Mouse (Mus musculus) embryonic facial prominence, embryonic 13.5 days (tissue): ENCODE data around the gene Pcolce. TPM values are rescaled to one million over a fixed set of nuclear protein-coding genes. Genes with fewer than 3 reads are reported as not detected.

Experiments
- ATAC-seq: fragments of 200-750 bp; cut with Nextera tagmentation; 2 replicates; pipeline ENCODE4 v1.8.0; 2017; ENCODE audit warnings: low read depth; ENCODE audit not compliant: insufficient number of reproducible peaks, insufficient read depth, low FRiP score, low TSS enrichment
- H3K27ac ChIP-seq: fragments of 300-500 bp; sonication (generic); 2 replicates; pipeline ENCODE4 v1.5.1; 2015; ENCODE audit warnings: moderate library complexity, mild to moderate bottlenecking, inconsistent platforms
- H3K27me3 ChIP-seq: fragments of 300-500 bp; sonication (generic); 2 replicates; pipeline ENCODE4 v1.6.1; 2015; ENCODE audit warnings: mild to moderate bottlenecking, inconsistent platforms
- H3K36me3 ChIP-seq: fragments of 300-500 bp; sonication (generic); 2 replicates; pipeline ENCODE4 v1.6.1; 2015; ENCODE audit warnings: mild to moderate bottlenecking, inconsistent platforms
- H3K4me1 ChIP-seq: fragments of 300-500 bp; sonication (generic); 2 replicates; pipeline ENCODE4 v1.6.1; 2015; ENCODE audit warnings: inconsistent platforms
- H3K4me2 ChIP-seq: fragments of 300-500 bp; sonication (generic); 2 replicates; pipeline ENCODE4 v1.6.1; 2015; ENCODE audit warnings: moderate library complexity, mild to moderate bottlenecking, inconsistent platforms
- H3K4me3 ChIP-seq: fragments of 300-500 bp; sonication (generic); 2 replicates; pipeline ENCODE4 v1.5.1; 2015; ENCODE audit warnings: mild to moderate bottlenecking, inconsistent platforms
- H3K9ac ChIP-seq: fragments of 300-500 bp; sonication (generic); 2 replicates; pipeline ENCODE4 v1.6.1; 2015; ENCODE audit warnings: mild to moderate bottlenecking, inconsistent platforms
- H3K9me3 ChIP-seq: fragments of 300-500 bp; sonication (generic); 2 replicates; pipeline ENCODE4 v1.6.1; 2016; ENCODE audit warnings: inconsistent platforms
- WGBS: fragments of 180-500 bp; shearing (Covaris S2); methylation state at CpG from one replicate; pipeline ENCODE4 v1.1.7; 2015; ENCODE audit warnings: mixed read lengths; 5-methylcytosine and 5-hydroxymethylcytosine counted together
- polyA plus RNA-seq: library from polyadenylated mRNA; unstranded; fragments of >200 nt; fragmentation: Nextera tagmentation; extraction: Ambion mirVana; gene quantifications from 2 replicates; pipeline ENCODE4 v1.2.1, GENCODE M21; 2015

Gene Pcolce
- polyA plus RNA-seq, 1 experiment from 2014 or later: 135 TPM

- Histone ChIP-seq H3K9me3 (peaks cover 2% of the 10 kb centered on the region; the same call in 1 of the 2 replicates), H3K27ac (peak overlapping the region; percentile 66), H3K4me2 (peak overlapping the region; percentile 67), H3K4me3 (peak overlapping the region; percentile 44), H3K27me3 (peaks cover 9% of the 10 kb centered on the region), H3K4me1 (peaks cover 16% of the 10 kb centered on the region), H3K36me3 (no peaks in the 10 kb centered on the region), H3K9ac (peak overlapping the region; percentile 62)
- whole genome bisulfite sequencing: 14% methylated on average over 27 of the region's 27 CpGs
- ATAC-seq: no peak
These were observed 29.9 kb downstream of the Pcolce start for GRCm38 (mm10) chr5:137583670-137584169.

- Histone ChIP-seq H3K4me2 (peak overlapping the region; percentile 67), H3K9me3 (peaks cover 1% of the 10 kb centered on the region; the same call in 1 of the 2 replicates), H3K36me3 (no peaks in the 10 kb centered on the region), H3K9ac (peak overlapping the region; percentile 62), H3K4me3 (peak overlapping the region; percentile 44), H3K27me3 (peaks cover 9% of the 10 kb centered on the region), H3K4me1 (peaks cover 16% of the 10 kb centered on the region), H3K27ac (no peak overlapping the region)
- 31% methylated on average over 8 of the region's 8 CpGs for WGBS
- ATAC-seq: no peak
These were observed 30.9 kb downstream of the Pcolce start for GRCm38 (mm10) chr5:137582702-137583101.

GRCm38 (mm10) chr5:137580246-137580645 is 33.3 kb downstream of the Pcolce start:
- Histone ChIP-seq H3K4me3 (no peak overlapping the region), H3K9ac (no peak overlapping the region), H3K4me2 (no peak overlapping the region), H3K27ac (no peak overlapping the region), H3K36me3 (no peaks in the 10 kb centered on the region), H3K27me3 (peaks cover 9% of the 10 kb centered on the region), H3K4me1 (peaks cover 16% of the 10 kb centered on the region), H3K9me3 (no peaks in the 10 kb centered on the region)
- WGBS: 80% methylated on average over 6 of the region's 6 CpGs
- no peak for ATAC-seq

GRCm38 (mm10) chr5:137574470-137574901 is 39.1 kb downstream of the Pcolce start:
- Histone ChIP-seq H3K27me3 (peaks cover 16% of the 10 kb centered on the region), H3K36me3 (no peaks in the 10 kb centered on the region), H3K4me1 (peaks cover 9% of the 10 kb centered on the region; the same call in 1 of the 2 replicates), H3K4me3 (peak overlapping the region; percentile 33), H3K4me2 (peak overlapping the region; percentile 53), H3K9me3 (no peaks in the 10 kb centered on the region), H3K27ac (no peak overlapping the region), H3K9ac (peak overlapping the region; percentile 60)
- ATAC-seq: no peak
- 7% methylated on average over 27 of the region's 27 CpGs for WGBS

GRCm38 (mm10) chr5:137570691-137571586 is 42.6 kb downstream of the Pcolce start:
- Histone ChIP-seq H3K4me1 (peaks cover 12% of the 10 kb centered on the region; the same call in 1 of the 2 replicates), H3K9me3 (no peaks in the 10 kb centered on the region), H3K4me3 (no peak overlapping the region), H3K36me3 (no peaks in the 10 kb centered on the region), H3K27ac (no peak overlapping the region), H3K27me3 (peaks cover 16% of the 10 kb centered on the region), H3K9ac (no peak overlapping the region), H3K4me2 (no peak overlapping the region; the same call in 1 of the 2 replicates)
- no peak for ATAC-seq
- 73% methylated on average over 17 of the region's 17 CpGs for WGBS

- Histone ChIP-seq H3K27ac (no peak overlapping the region), H3K36me3 (no peaks in the 10 kb centered on the region), H3K4me2 (peak overlapping the region; percentile 7; the same call in 1 of the 2 replicates), H3K4me1 (peaks cover 12% of the 10 kb centered on the region; the same call in 1 of the 2 replicates), H3K9me3 (no peaks in the 10 kb centered on the region), H3K9ac (no peak overlapping the region), H3K27me3 (peaks cover 16% of the 10 kb centered on the region), H3K4me3 (no peak overlapping the region)
- 49% methylated on average over 7 of the region's 7 CpGs for WGBS
- ATAC-seq: no peak
These were observed 43.4 kb downstream of the Pcolce start for GRCm38 (mm10) chr5:137570181-137570580.

GRCm38 (mm10) chr5:137569665-137570064 is 43.9 kb downstream of the Pcolce start, which contains the start of gene Tfr2:
Gene Tfr2, plus strand, starts transcription at chr5:137569840.
- Histone ChIP-seq H3K9ac (no peak within 1 kb of the TSS), H3K4me3 (no peak within 1 kb of the TSS), H3K9me3 (no peaks in the 10 kb centered on the region), H3K4me2 (peak within 1 kb of the TSS; percentile 7), H3K27ac (no peak within 1 kb of the TSS), H3K36me3 (no peaks in the 10 kb centered on the region), H3K27me3 (peaks cover 11% of the 10 kb centered on the region), H3K4me1 (peaks cover 12% of the 10 kb centered on the region; the same call in 1 of the 2 replicates)
- 0 out of 2 replicates have a peak, but pooled peaks have one; percentile 27 for ATAC-seq
- WGBS: 37% methylated on average over 9 of the region's 9 CpGs

- no peak for ATAC-seq
- Histone ChIP-seq H3K9ac (no peak overlapping the region), H3K36me3 (no peaks in the 10 kb centered on the region), H3K4me3 (no peak overlapping the region), H3K27me3 (peaks cover 5% of the 10 kb centered on the region), H3K9me3 (no peaks in the 10 kb centered on the region), H3K4me1 (peaks cover 5% of the 10 kb centered on the region; the same call in 1 of the 2 replicates), H3K27ac (no peak overlapping the region), H3K4me2 (no peak overlapping the region)
- WGBS: 70% methylated on average over 12 of the region's 12 CpGs
These were observed 44.6 kb downstream of the Pcolce start for GRCm38 (mm10) chr5:137569031-137569430.

- WGBS: 87% methylated on average over 8 of the region's 8 CpGs
- H3K4me3 ChIP-seq: no peak overlapping the region
- no peak for ATAC-seq
These were observed 45.3 kb downstream of the Pcolce start for GRCm38 (mm10) chr5:137568223-137568798.

GRCm38 (mm10) chr5:137566416-137566815 is 47.2 kb downstream of the Pcolce start:
- 91% methylated on average over 5 of the region's 5 CpGs for WGBS
- Histone ChIP-seq H3K27me3 (no peaks in the 10 kb centered on the region), H3K9me3 (no peaks in the 10 kb centered on the region), H3K4me3 (no peak overlapping the region), H3K9ac (no peak overlapping the region), H3K4me1 (peaks cover 4% of the 10 kb centered on the region; the same call in 1 of the 2 replicates), H3K4me2 (no peak overlapping the region), H3K36me3 (no peaks in the 10 kb centered on the region), H3K27ac (no peak overlapping the region)
- ATAC-seq: no peak

More at GRCm38 (mm10) chr5:137568223-137568798, 45.3 kb downstream of the Pcolce start:
- Histone ChIP-seq H3K36me3 (no peaks in the 10 kb centered on the region), H3K4me2 (no peak overlapping the region), H3K27me3 (no peaks in the 10 kb centered on the region), H3K9ac (no peak overlapping the region), H3K27ac (no peak overlapping the region), H3K4me1 (peaks cover 4% of the 10 kb centered on the region; the same call in 1 of the 2 replicates), H3K9me3 (no peaks in the 10 kb centered on the region)

GRCm38 (mm10) chr5:137565744-137566143 is 47.8 kb downstream of the Pcolce start:
- no peak overlapping the region for H3K9ac ChIP-seq
- no peak overlapping the region for H3K4me3 ChIP-seq
- no peaks in the 10 kb centered on the region for H3K9me3 ChIP-seq
- H3K27ac ChIP-seq: no peak overlapping the region
- ATAC-seq: no peak
- no peaks in the 10 kb centered on the region for H3K36me3 ChIP-seq
- peaks cover 4% of the 10 kb centered on the region; the same call in 1 of the 2 replicates for H3K4me1 ChIP-seq
- WGBS: 65% methylated on average over 6 of the region's 6 CpGs
- no peak overlapping the region for H3K4me2 ChIP-seq
- no peaks in the 10 kb centered on the region for H3K27me3 ChIP-seq
